Mouse (Mus musculus) brain, embryonic 14.5 days (tissue): ENCODE measurements around the gene Phip. TPM values are rescaled to one million over a fixed set of nuclear protein-coding genes. Genes with fewer than 3 reads are reported as not detected.

Source experiments
- DNase-seq: peaks from one replicate; pipeline ENCODE4 v3.0.0-alpha.2; 2011; ENCODE audit warnings: low read depth
- CTCF ChIP-seq: fragments of 200-500 bp; IDR thresholded peaks from 2 replicates; pipeline ENCODE4 v1.5.1; 2012; ENCODE audit warnings: inconsistent platforms, mild to moderate bottlenecking, moderate library complexity, borderline replicate concordance; ENCODE audit not compliant: insufficient read depth, insufficient read length; ENCODE audit errors: extremely low read depth
- POLR2A ChIP-seq: fragments of 200-500 bp; IDR thresholded peaks from 2 replicates; pipeline ENCODE4 v1.6.1; 2012; ENCODE audit warnings: mild to moderate bottlenecking, inconsistent platforms, borderline replicate concordance; ENCODE audit not compliant: poor library complexity, insufficient read depth, insufficient read length, severe bottlenecking; ENCODE audit errors: extremely low read depth
- polyA plus RNA-seq: library from polyadenylated mRNA; depleted of rRNA; stranded (reverse); fragments of >200 nt; gene quantifications from 2 replicates; pipeline ENCODE4 v1.2.3, GENCODE M21; 2012; rRNA removed

Gene Phip
- polyA plus RNA-seq, 1 experiment = 36.6 TPM

DNA sequence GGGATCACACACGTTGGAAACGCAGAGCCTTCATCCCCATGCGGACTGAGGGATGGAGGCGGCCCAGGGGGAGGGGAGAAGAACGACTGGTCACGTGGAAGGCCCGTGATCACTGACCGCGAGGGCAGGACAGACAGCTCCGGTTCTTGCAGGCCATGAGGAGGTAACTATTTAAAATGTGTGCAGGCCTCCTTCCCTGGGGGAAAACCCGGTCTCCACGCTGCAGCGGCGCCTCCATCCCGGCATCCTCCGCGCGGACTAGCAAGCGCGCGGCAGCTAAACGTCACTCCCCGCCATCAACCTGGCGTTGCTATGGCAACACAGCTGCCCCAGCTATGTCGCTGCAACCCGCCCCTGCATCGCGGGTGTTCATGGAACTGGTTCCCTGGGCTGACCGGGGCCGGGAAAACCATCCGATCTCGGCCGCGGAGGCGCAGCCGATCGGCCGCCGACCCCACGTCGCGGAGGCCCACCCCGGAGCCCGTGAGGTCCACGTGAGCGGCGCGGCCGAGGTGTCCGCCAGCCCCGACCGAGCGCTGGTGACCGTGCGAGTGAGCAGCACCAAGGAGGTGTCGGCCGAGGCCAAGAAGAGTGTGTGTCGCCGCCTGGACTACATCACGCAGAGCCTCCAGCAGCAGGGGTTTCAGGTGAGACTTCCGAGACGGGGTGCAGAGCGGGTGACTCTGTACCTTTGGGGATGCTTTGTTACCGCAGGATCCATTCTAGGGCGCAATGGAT, 145.5 kb downstream of the Phip start:
- peak; percentile 98 for DNase-seq
- TF ChIP-seq POLR2A (peak; percentile 42; the same call in 1 of the 2 replicates), CTCF (no peak)

- TF ChIP-seq POLR2A (no peak), CTCF (no peak)
- peak; percentile 29 for DNase-seq
Measured at GRCm38 (mm10) chr9:82829007-82829689, 146.2 kb downstream of the Phip start, which contains the start of gene Irak1bp1. Irak1bp1 (plus strand) TSS chr9:82829540.

- no peak for DNase-seq
- TF ChIP-seq CTCF (no peak), POLR2A (no peak)
Measured at GRCm38 (mm10) chr9:82826426-82826825, 148.9 kb downstream of the Phip start.

Other genes starting within 250 kb of the Phip start
- gene Irak1bp1, start 146.0 kb downstream of the Phip start, polyA plus RNA-seq = 22.2 and 27.5 TPM in 2 replicates
- gene Hmgn3, start 171.2 kb upstream of the Phip start, polyA plus RNA-seq = 98.6 and 161 TPM in 2 replicates